Mouse (Mus musculus): Measurements from ENCODE around the gene Aff1. TPM values are rescaled to one million over a fixed set of nuclear protein-coding genes. Genes with fewer than 3 reads are reported as not detected.

Gene Aff1
- polyA plus RNA-seq, 1 experiment from 2014 or later: 6.8 TPM

GRCm38 (mm10) chr5:103788476-103788875 is 96.3 kb downstream of the Aff1 start:
- no peaks in the 10 kb centered on the region for H3K27me3 ChIP-seq (replicated peaks; ENCODE audit: control insufficient read depth, insufficient read depth, low read length)
- no peak overlapping the region for H3K27ac ChIP-seq (ENCODE audit: low read depth, low read length)
- ATAC-seq: no peak
- H3K36me3 ChIP-seq (ENCODE audit: control insufficient read depth, insufficient read depth): peaks cover 33% of the 10 kb centered on the region
- no peak overlapping the region for H3K9ac ChIP-seq (ENCODE audit: low read depth, low read length)
- no peak overlapping the region for H3K4me2 ChIP-seq (replicated peaks; ENCODE audit: low read depth)
- H3K9me3 ChIP-seq (ENCODE audit: control insufficient read depth): no peaks in the 10 kb centered on the region
- WGBS: 37% methylated on average over 6 of the region's 6 CpGs
- no peak for TF ChIP-seq CTCF (IDR thresholded peaks at IDR 0.05; ENCODE audit: low read depth)
- no peaks in the 10 kb centered on the region for H3K4me1 ChIP-seq (replicated peaks; ENCODE audit: control insufficient read depth, insufficient read depth, low read length)
- no peak overlapping the region for H3K4me3 ChIP-seq (ENCODE audit: low read depth, low read length)

- no peaks in the 10 kb centered on the region for H3K9me3 ChIP-seq (ENCODE audit: control insufficient read depth)
- no peak overlapping the region for H3K4me2 ChIP-seq (replicated peaks; ENCODE audit: low read depth)
- no peaks in the 10 kb centered on the region for H3K4me1 ChIP-seq (replicated peaks; ENCODE audit: control insufficient read depth, insufficient read depth, low read length)
- H3K9ac ChIP-seq (ENCODE audit: low read depth, low read length): no peak overlapping the region
- H3K27ac ChIP-seq (ENCODE audit: low read depth, low read length): no peak overlapping the region
- TF ChIP-seq CTCF (IDR thresholded peaks at IDR 0.05; ENCODE audit: low read depth): no peak
- H3K27me3 ChIP-seq (replicated peaks; ENCODE audit: control insufficient read depth, insufficient read depth, low read length): no peaks in the 10 kb centered on the region
- 46% methylated on average over 2 of the region's 2 CpGs for WGBS
- peaks cover 32% of the 10 kb centered on the region for H3K36me3 ChIP-seq (ENCODE audit: control insufficient read depth, insufficient read depth)
- ATAC-seq: no peak
- no peak overlapping the region for H3K4me3 ChIP-seq (ENCODE audit: low read depth, low read length)
These were observed 96.8 kb downstream of the Aff1 start for GRCm38 (mm10) chr5:103788976-103789375.

GRCm38 (mm10) chr5:103789619-103790116 is 97.5 kb downstream of the Aff1 start:
- WGBS: 86% methylated on average over 9 of the region's 9 CpGs
- Histone ChIP-seq H3K9me3 (ENCODE audit: control insufficient read depth) (no peaks in the 10 kb centered on the region), H3K9ac (ENCODE audit: low read depth, low read length) (no peak overlapping the region), H3K27ac (ENCODE audit: low read depth, low read length) (no peak overlapping the region), H3K4me1 (replicated peaks; ENCODE audit: control insufficient read depth, insufficient read depth, low read length) (no peaks in the 10 kb centered on the region), H3K4me2 (replicated peaks; ENCODE audit: low read depth) (no peak overlapping the region), H3K4me3 (ENCODE audit: low read depth, low read length) (no peak overlapping the region), H3K36me3 (ENCODE audit: control insufficient read depth, insufficient read depth) (peaks cover 28% of the 10 kb centered on the region), H3K27me3 (replicated peaks; ENCODE audit: control insufficient read depth, insufficient read depth, low read length) (no peaks in the 10 kb centered on the region)
- no peak for ATAC-seq
- no peak for TF ChIP-seq CTCF (IDR thresholded peaks at IDR 0.05; ENCODE audit: low read depth)

- H3K9me3 ChIP-seq (ENCODE audit: control insufficient read depth): no peaks in the 10 kb centered on the region
- no peaks in the 10 kb centered on the region for H3K4me1 ChIP-seq (replicated peaks; ENCODE audit: control insufficient read depth, insufficient read depth, low read length)
- no peak for TF ChIP-seq CTCF (IDR thresholded peaks at IDR 0.05; ENCODE audit: low read depth)
- WGBS: 82% methylated on average over 7 of the region's 7 CpGs
- ATAC-seq: no peak
- peaks cover 22% of the 10 kb centered on the region for H3K36me3 ChIP-seq (ENCODE audit: control insufficient read depth, insufficient read depth)
- no peak overlapping the region for H3K4me2 ChIP-seq (replicated peaks; ENCODE audit: low read depth)
- H3K27me3 ChIP-seq (replicated peaks; ENCODE audit: control insufficient read depth, insufficient read depth, low read length): no peaks in the 10 kb centered on the region
- H3K27ac ChIP-seq (ENCODE audit: low read depth, low read length): no peak overlapping the region
- no peak overlapping the region for H3K4me3 ChIP-seq (ENCODE audit: low read depth, low read length)
- H3K9ac ChIP-seq (ENCODE audit: low read depth, low read length): no peak overlapping the region
These were observed 99.6 kb downstream of the Aff1 start for GRCm38 (mm10) chr5:103791741-103792140.

- no peak overlapping the region for H3K9ac ChIP-seq (ENCODE audit: low read depth, low read length)
- WGBS: 94% methylated on average over 5 of the region's 5 CpGs
These were observed 102.9 kb downstream of the Aff1 start for GRCm38 (mm10) chr5:103795121-103795520.

GRCm38 (mm10) chr5:103796035-103796434 is 103.9 kb downstream of the Aff1 start:
- H3K9ac ChIP-seq (ENCODE audit: low read depth, low read length): no peak overlapping the region
- H3K36me3 ChIP-seq (ENCODE audit: control insufficient read depth, insufficient read depth): peaks cover 14% of the 10 kb centered on the region
- no peak overlapping the region for H3K4me3 ChIP-seq (ENCODE audit: low read depth, low read length)
- no peaks in the 10 kb centered on the region for H3K9me3 ChIP-seq (ENCODE audit: control insufficient read depth)
- H3K27me3 ChIP-seq (replicated peaks; ENCODE audit: control insufficient read depth, insufficient read depth, low read length): no peaks in the 10 kb centered on the region
- no peak for ATAC-seq
- 86% methylated on average over 3 of the region's 3 CpGs for WGBS
- peaks cover 8% of the 10 kb centered on the region for H3K4me1 ChIP-seq (replicated peaks; ENCODE audit: control insufficient read depth, insufficient read depth, low read length)
- H3K27ac ChIP-seq (ENCODE audit: low read depth, low read length): no peak overlapping the region
- TF ChIP-seq CTCF (IDR thresholded peaks at IDR 0.05; ENCODE audit: low read depth): no peak
- H3K4me2 ChIP-seq (replicated peaks; ENCODE audit: low read depth): no peak overlapping the region

More at GRCm38 (mm10) chr5:103795121-103795520, 102.9 kb downstream of the Aff1 start:
- no peak overlapping the region for H3K4me3 ChIP-seq (ENCODE audit: low read depth, low read length)
- H3K4me1 ChIP-seq (replicated peaks; ENCODE audit: control insufficient read depth, insufficient read depth, low read length): peaks cover 8% of the 10 kb centered on the region
- no peak overlapping the region for H3K4me2 ChIP-seq (replicated peaks; ENCODE audit: low read depth)
- H3K9me3 ChIP-seq (ENCODE audit: control insufficient read depth): no peaks in the 10 kb centered on the region
- H3K27ac ChIP-seq (ENCODE audit: low read depth, low read length): no peak overlapping the region
- no peak for TF ChIP-seq CTCF (IDR thresholded peaks at IDR 0.05; ENCODE audit: low read depth)
- H3K27me3 ChIP-seq (replicated peaks; ENCODE audit: control insufficient read depth, insufficient read depth, low read length): no peaks in the 10 kb centered on the region
- H3K36me3 ChIP-seq (ENCODE audit: control insufficient read depth, insufficient read depth): peaks cover 14% of the 10 kb centered on the region
- ATAC-seq: no peak

GRCm38 (mm10) chr5:103797774-103798173 is 105.6 kb downstream of the Aff1 start:
- 75% methylated on average over 10 of the region's 10 CpGs for WGBS
- peaks cover 8% of the 10 kb centered on the region for H3K4me1 ChIP-seq (replicated peaks; ENCODE audit: control insufficient read depth, insufficient read depth, low read length)
- no peak overlapping the region for H3K27ac ChIP-seq (ENCODE audit: low read depth, low read length)
- no peaks in the 10 kb centered on the region for H3K9me3 ChIP-seq (ENCODE audit: control insufficient read depth)
- no peaks in the 10 kb centered on the region for H3K27me3 ChIP-seq (replicated peaks; ENCODE audit: control insufficient read depth, insufficient read depth, low read length)
- H3K4me3 ChIP-seq (ENCODE audit: low read depth, low read length): no peak overlapping the region
- ATAC-seq: peak; percentile 15; the same call in 1 of the 2 replicates
- no peak for TF ChIP-seq CTCF (IDR thresholded peaks at IDR 0.05; ENCODE audit: low read depth)
- H3K36me3 ChIP-seq (ENCODE audit: control insufficient read depth, insufficient read depth): peaks cover 11% of the 10 kb centered on the region
- no peak overlapping the region for H3K9ac ChIP-seq (ENCODE audit: low read depth, low read length)
- no peak overlapping the region for H3K4me2 ChIP-seq (replicated peaks; ENCODE audit: low read depth)

Data from intestine, postnatal 0 days (tissue).